Mouse (Mus musculus) hindbrain, embryonic 16.5 days (tissue): Measurements from ENCODE around the gene Fam151a. TPM values are rescaled to one million over a fixed set of nuclear protein-coding genes. Genes with fewer than 3 reads are reported as not detected.

Experiments used
- ATAC-seq: fragments of 200-750 bp; cut with Nextera tagmentation; 2 replicates; pipeline ENCODE4 v1.8.0; 2017; ENCODE audit warnings: moderate TSS enrichment, moderate library complexity
- H3K27ac ChIP-seq: fragments of 300-500 bp; sonication (generic); 2 replicates; pipeline ENCODE4 v1.5.1; 2014; ENCODE audit warnings: low read depth, mild to moderate bottlenecking, control low read depth, low read length, moderate library complexity
- H3K27me3 ChIP-seq: fragments of 300-500 bp; sonication (generic); replicated peaks from 2 replicates; pipeline ENCODE4 v1.6.1; 2014; ENCODE audit warnings: low read length; ENCODE audit not compliant: control insufficient read depth, insufficient read depth
- H3K36me3 ChIP-seq: fragments of 300-500 bp; sonication (generic); 2 replicates; pipeline ENCODE4 v1.6.1; 2014; ENCODE audit warnings: mild to moderate bottlenecking, low read length, moderate library complexity, mixed read lengths; ENCODE audit not compliant: control insufficient read depth, insufficient read depth
- H3K4me1 ChIP-seq: fragments of 300-500 bp; sonication (generic); 2 replicates; pipeline ENCODE4 v1.6.1; 2014; ENCODE audit warnings: low read depth, low read length; ENCODE audit not compliant: control insufficient read depth, insufficient read depth
- H3K4me2 ChIP-seq: fragments of 300-500 bp; sonication (generic); 2 replicates; pipeline ENCODE4 v1.6.1; 2014; ENCODE audit warnings: mild to moderate bottlenecking, low read length, control low read depth, moderate library complexity
- H3K4me3 ChIP-seq: fragments of 300-500 bp; sonication (generic); 2 replicates; pipeline ENCODE4 v1.5.1; 2014; ENCODE audit warnings: mild to moderate bottlenecking, low read length, control low read depth, moderate library complexity
- H3K9ac ChIP-seq: fragments of 300-500 bp; sonication (generic); 2 replicates; pipeline ENCODE4 v1.6.1; 2014; ENCODE audit warnings: low read depth, mild to moderate bottlenecking, control low read depth, low read length, moderate library complexity
- H3K9me3 ChIP-seq: fragments of 300-500 bp; sonication (generic); 2 replicates; pipeline ENCODE4 v1.6.1; 2014; ENCODE audit warnings: mild to moderate bottlenecking, low read length, moderate library complexity; ENCODE audit not compliant: control insufficient read depth
- WGBS: fragments of 180-500 bp; shearing (Covaris S2); extraction: QIAGEN DNeasy Blood & Tissue Kit; methylation state at CpG from one replicate; pipeline ENCODE4 v1.1.7; 2014; 5-methylcytosine and 5-hydroxymethylcytosine counted together
- polyA plus RNA-seq: library from polyadenylated mRNA; unstranded; fragments of >200 nt; fragmentation: Nextera tagmentation; extraction: Ambion mirVana; gene quantifications from 2 replicates; pipeline ENCODE4 v1.2.1, GENCODE M21; 2015

Gene Fam151a
- polyA plus RNA-seq, 1 experiment from 2014 or later = not detected

DNA sequence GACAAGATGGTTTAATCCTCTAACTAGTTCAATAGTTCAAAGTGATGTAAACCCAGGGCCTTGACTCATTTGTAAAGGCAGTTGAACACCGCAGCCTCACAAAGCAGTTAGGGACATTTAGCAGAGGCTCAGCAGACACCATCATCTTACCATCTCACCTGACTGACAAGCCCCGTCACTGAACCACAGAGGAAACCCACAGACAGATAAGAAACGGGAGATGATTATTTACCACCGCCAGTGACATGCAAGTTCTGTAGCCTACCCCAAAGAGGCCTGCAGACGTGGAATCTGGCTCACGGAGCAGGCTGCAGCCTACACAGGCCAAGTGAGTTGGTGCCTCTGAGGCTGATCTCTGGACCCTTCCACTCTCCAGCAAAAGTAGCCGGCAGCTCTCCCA is 60.6 kb downstream of the Fam151a start:
- H3K9me3 ChIP-seq = no peaks in the 10 kb centered on the region
- no peak overlapping the region for H3K4me2 ChIP-seq
- H3K9ac ChIP-seq = no peak overlapping the region
- no peaks in the 10 kb centered on the region for H3K27me3 ChIP-seq
- H3K27ac ChIP-seq = no peak overlapping the region
- H3K4me1 ChIP-seq = no peaks in the 10 kb centered on the region
- H3K4me3 ChIP-seq = no peak overlapping the region
- no peak for ATAC-seq
- H3K36me3 ChIP-seq = no peaks in the 10 kb centered on the region
- 96% methylated on average over 7 of the region's 7 CpGs for whole genome bisulfite sequencing

DNA sequence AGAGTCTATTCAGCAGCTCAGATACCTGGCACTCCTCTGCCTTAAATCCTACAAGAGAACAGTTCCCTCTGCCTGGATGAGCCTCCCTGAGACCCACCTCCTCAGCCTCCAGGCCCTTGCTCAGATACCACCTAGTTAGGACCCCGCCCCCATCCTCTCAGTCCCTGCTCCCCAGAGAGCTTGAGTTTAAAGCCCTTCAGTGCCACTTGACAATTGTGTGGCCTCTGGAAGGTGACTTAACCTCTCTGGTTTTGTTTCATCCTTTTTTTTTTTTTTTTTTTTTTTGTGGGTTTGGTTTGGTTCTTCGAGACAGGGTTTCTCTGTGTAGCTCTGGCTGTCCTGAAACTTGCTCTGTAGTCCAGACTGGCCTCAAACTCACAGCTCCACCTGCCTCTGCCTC is 61.6 kb downstream of the Fam151a start:
- no peaks in the 10 kb centered on the region for H3K36me3 ChIP-seq
- 93% methylated on average over 2 of the region's 2 CpGs for WGBS
- H3K4me3 ChIP-seq = no peak overlapping the region
- H3K27me3 ChIP-seq = no peaks in the 10 kb centered on the region
- H3K9me3 ChIP-seq = no peaks in the 10 kb centered on the region
- no peak for ATAC-seq
- no peak overlapping the region for H3K9ac ChIP-seq
- no peak overlapping the region for H3K27ac ChIP-seq
- H3K4me1 ChIP-seq = no peaks in the 10 kb centered on the region
- H3K4me2 ChIP-seq = no peak overlapping the region

Other genes with a start within 250 kb of the Fam151a start
- not detected in 2 replicates for gene Bsnd, start 241.6 kb upstream of the Fam151a start, polyA plus RNA-seq
- gene Dhcr24, start 172.9 kb upstream of the Fam151a start, polyA plus RNA-seq = 4.0 and 5.3 TPM in 2 replicates
- gene Lexm, start 116.6 kb upstream of the Fam151a start, polyA plus RNA-seq = 0.17 TPM in 1 of 2 replicates, not detected in the other
- gene Ttc22, start 111.5 kb upstream of the Fam151a start, polyA plus RNA-seq = 1.5 and 1.6 TPM in 2 replicates
- 9.3 and 10.8 TPM in 2 replicates for gene Pars2, start 82.8 kb upstream of the Fam151a start, polyA plus RNA-seq
- gene Ttc4, start 54.9 kb upstream of the Fam151a start, polyA plus RNA-seq = 140 and 152 TPM in 2 replicates
- 0.41 and 1.2 TPM in 2 replicates for gene Mroh7, start 3.0 kb upstream of the Fam151a start, polyA plus RNA-seq
- gene Acot11, start 71.1 kb downstream of the Fam151a start, polyA plus RNA-seq = 2.7 and 3.2 TPM in 2 replicates
- gene Ssbp3, start 176.8 kb downstream of the Fam151a start, polyA plus RNA-seq = 82.9 and 115 TPM in 2 replicates